ENCODE assay signal across 8 mouse cellular contexts in the genomic region with DNA sequence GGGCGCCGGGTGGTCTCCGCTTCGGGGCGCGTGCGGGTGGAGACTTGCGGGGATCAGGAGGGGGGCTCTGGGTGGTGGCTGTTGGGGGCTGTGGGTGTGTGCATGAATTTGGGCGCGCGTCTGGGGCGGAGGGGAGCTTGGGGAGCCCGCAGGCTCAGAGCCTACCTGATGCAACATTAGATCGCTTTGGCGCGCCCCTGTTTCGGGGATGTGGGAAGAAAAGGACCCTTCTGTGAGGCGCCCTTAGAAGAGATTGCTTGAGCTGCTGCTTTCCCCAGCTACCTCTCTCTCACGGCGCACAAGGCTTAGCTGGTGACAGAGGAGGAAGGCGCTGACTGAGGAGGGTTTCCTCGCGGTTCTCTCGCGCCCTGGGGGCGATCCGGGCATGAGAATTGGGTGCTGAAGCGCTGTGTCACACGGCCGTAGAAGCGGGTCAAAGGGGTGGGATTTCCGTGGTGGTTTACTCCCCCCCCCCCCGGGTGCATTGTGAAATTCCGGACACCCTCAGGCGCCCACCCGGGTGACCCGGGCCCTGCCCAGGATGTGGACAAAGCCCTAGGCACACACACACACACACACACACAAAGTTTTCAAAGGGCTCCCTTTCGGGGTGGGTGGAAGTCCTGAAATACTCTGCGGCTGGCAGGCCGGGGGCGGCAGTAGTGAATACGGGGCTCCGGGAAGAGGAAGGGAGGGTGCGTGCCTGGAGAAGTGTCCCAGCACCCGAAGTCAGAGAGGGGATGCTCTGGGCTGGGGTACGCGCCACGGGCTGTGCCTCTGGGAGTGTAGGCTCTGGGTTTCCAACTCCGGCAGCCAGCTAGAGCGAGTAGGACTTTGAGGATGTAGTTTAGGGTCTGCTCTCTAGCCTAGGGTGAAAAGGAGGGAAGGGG. TPM values are rescaled to one million over a fixed set of nuclear protein-coding genes. Genes with fewer than 3 reads are reported as not detected.
DNase-seq lines count a peak whose midpoint lies in the region; ATAC-seq and TF ChIP-seq lines count a peak whose summit lies in the region.

No protein-coding gene starts in this region.

- peak overlapping the region; percentile 90 for H3K4me2 ChIP-seq in hindbrain, embryonic 15.5 days
- H3K4me2 ChIP-seq in limb, embryonic 14.5 days (replicated peaks; ENCODE audit: low read depth, low read length, severe bottlenecking), result peak overlapping the region; percentile 84
- H3K4me2 ChIP-seq in midbrain, embryonic 14.5 days (ENCODE audit: low read length), result peak overlapping the region; percentile 94
- H3K4me2 ChIP-seq in stomach, embryonic 14.5 days (replicated peaks; ENCODE audit: low read depth, low read length), result peak overlapping the region; percentile 84

- no peaks in the 10 kb centered on the region for H3K27me3 ChIP-seq in hindbrain, embryonic 15.5 days
- H3K27me3 ChIP-seq in limb, embryonic 14.5 days (ENCODE audit: control insufficient read depth, insufficient read depth, low read length), result no peaks in the 10 kb centered on the region
- no peaks in the 10 kb centered on the region for H3K27me3 ChIP-seq in midbrain, embryonic 14.5 days (ENCODE audit: control insufficient read depth, insufficient read depth, low read length)
- H3K27me3 ChIP-seq in stomach, embryonic 14.5 days (ENCODE audit: control insufficient read depth, insufficient read depth, low read length), result no peaks in the 10 kb centered on the region

- no peak for TF ChIP-seq CTCF in brain, embryonic 14.5 days (IDR thresholded peaks at IDR 0.05; ENCODE audit: borderline replicate concordance, extremely low read depth, insufficient read depth, insufficient read length)

- WGBS in hindbrain, embryonic 15.5 days, result 0% methylated on average over 50 of the region's 50 CpGs
- WGBS in limb, embryonic 14.5 days, result under 1% methylated on average over 44 of the region's 50 CpGs
- WGBS in midbrain, embryonic 14.5 days, result 1% methylated on average over 50 of the region's 50 CpGs
- under 1% methylated on average over 50 of the region's 50 CpGs for WGBS in stomach, embryonic 14.5 days

- peak overlapping the region; percentile 89 for H3K9ac ChIP-seq in hindbrain, embryonic 15.5 days
- H3K9ac ChIP-seq in limb, embryonic 14.5 days (ENCODE audit: low read depth, low read length, severe bottlenecking), result peak overlapping the region; percentile 85
- peak overlapping the region; percentile 85 for H3K9ac ChIP-seq in midbrain, embryonic 14.5 days (replicated peaks; ENCODE audit: low read length)
- H3K9ac ChIP-seq in stomach, embryonic 14.5 days (replicated peaks; ENCODE audit: low read depth, low read length), result peak overlapping the region; percentile 87

- H3K9me3 ChIP-seq in hindbrain, embryonic 15.5 days, result no peaks in the 10 kb centered on the region
- H3K9me3 ChIP-seq in limb, embryonic 14.5 days (ENCODE audit: control insufficient read depth, low read length), result no peaks in the 10 kb centered on the region
- H3K9me3 ChIP-seq in midbrain, embryonic 14.5 days (ENCODE audit: control insufficient read depth, low read length), result no peaks in the 10 kb centered on the region
- H3K9me3 ChIP-seq in stomach, embryonic 14.5 days (ENCODE audit: control insufficient read depth, low read depth, low read length), result no peaks in the 10 kb centered on the region

- H3K27ac ChIP-seq in hindbrain, embryonic 15.5 days (replicated peaks), result peak overlapping the region; percentile 96
- peak overlapping the region; percentile 95 for H3K27ac ChIP-seq in limb, embryonic 14.5 days (replicated peaks; ENCODE audit: low read depth, low read length)
- peak overlapping the region; percentile 94 for H3K27ac ChIP-seq in midbrain, embryonic 14.5 days (replicated peaks; ENCODE audit: low read depth, low read length)
- H3K27ac ChIP-seq in stomach, embryonic 14.5 days (ENCODE audit: low read length), result peak overlapping the region; percentile 94

- no peaks in the 10 kb centered on the region for H3K36me3 ChIP-seq in hindbrain, embryonic 15.5 days
- H3K36me3 ChIP-seq in limb, embryonic 14.5 days (ENCODE audit: control insufficient read depth, insufficient read depth, low read length), result peaks cover 4% of the 10 kb centered on the region; the same call in 1 of the 2 replicates
- H3K36me3 ChIP-seq in midbrain, embryonic 14.5 days (ENCODE audit: control insufficient read depth, insufficient read depth, low read length), result no peaks in the 10 kb centered on the region
- no peaks in the 10 kb centered on the region for H3K36me3 ChIP-seq in stomach, embryonic 14.5 days (ENCODE audit: control insufficient read depth, insufficient read depth, low read length)

- peak; percentile 55 for ATAC-seq in hindbrain, embryonic 15.5 days (ENCODE audit: low FRiP score, low read depth)
- ATAC-seq in limb, embryonic 14.5 days (ENCODE audit: low FRiP score, low read depth), result no peak; the same call in none of the 2 replicates
- ATAC-seq in midbrain, embryonic 14.5 days (ENCODE audit: low FRiP score, low TSS enrichment), result peak; percentile 44
- peak; percentile 30 for ATAC-seq in stomach, embryonic 14.5 days (ENCODE audit: insufficient number of reproducible peaks, insufficient read depth, low FRiP score, low read depth)

- peak overlapping the region; percentile 79 for H3K4me3 ChIP-seq in hindbrain, embryonic 15.5 days
- peak overlapping the region; percentile 82 for H3K4me3 ChIP-seq in limb, embryonic 14.5 days (replicated peaks; ENCODE audit: low read length)
- H3K4me3 ChIP-seq in midbrain, embryonic 14.5 days (replicated peaks; ENCODE audit: low read depth, low read length), result peak overlapping the region; percentile 77
- peak overlapping the region; percentile 87 for H3K4me3 ChIP-seq in stomach, embryonic 14.5 days (ENCODE audit: low read depth, low read length)

- peak; percentile 45 for DNase-seq in gastrocnemius, postnatal 10 days
- no peak for DNase-seq in gastrocnemius, adult 8-10 months (ENCODE audit: low spot score in 2 of 2)
- peak; percentile 83 for DNase-seq in brain, embryonic 14.5 days (ENCODE audit: low read depth)
- peak; percentile 37 for DNase-seq in forelimb bud, embryonic 11.5 days (ENCODE audit: low read depth, low spot score)
- DNase-seq in limb, embryonic 14.5 days (ENCODE audit: low spot score), result peak; percentile 36
- peak; percentile 78 for DNase-seq in midbrain, embryonic 14.5 days

- peaks cover 56% of the 10 kb centered on the region for H3K4me1 ChIP-seq in hindbrain, embryonic 15.5 days (replicated peaks)
- H3K4me1 ChIP-seq in limb, embryonic 14.5 days (ENCODE audit: control insufficient read depth, insufficient read depth, low read length), result peaks cover 45% of the 10 kb centered on the region
- H3K4me1 ChIP-seq in midbrain, embryonic 14.5 days (ENCODE audit: control insufficient read depth, insufficient read depth, low read length), result peaks cover 35% of the 10 kb centered on the region
- peaks cover 51% of the 10 kb centered on the region for H3K4me1 ChIP-seq in stomach, embryonic 14.5 days (ENCODE audit: control insufficient read depth, insufficient read depth, low read length)

- TF ChIP-seq POLR2A in brain, embryonic 14.5 days (IDR thresholded peaks at IDR 0.05; ENCODE audit: borderline replicate concordance, extremely low read depth, insufficient read depth, insufficient read length, poor library complexity, severe bottlenecking), result 0 out of 2 replicates have a peak, but pooled peaks have one; percentile 14
- no peak for TF ChIP-seq POLR2A in limb, embryonic 14.5 days (IDR thresholded peaks at IDR 0.05; ENCODE audit: borderline replicate concordance, extremely low read depth, insufficient read depth, insufficient read length)

RNA-seq across cellular contexts. Expression of a gene that starts 0.6 kb away (rescaled TPM):
- total RNA-seq in gastrocnemius, postnatal 10 days (2021), result 100 to 1,000 TPM; 161 to 185 TPM
- total RNA-seq in gastrocnemius, adult 8-10 months (2022), result 100 to 1,000 TPM in 1 of 4 experiments, 10 to 100 TPM in 3; 91.3 to 100 (median 94.8) TPM
- 111 and 133 TPM in 2 replicates for polyA plus RNA-seq in brain, embryonic 14.5 days (2012; rRNA removed)
- polyA plus RNA-seq in hindbrain, embryonic 15.5 days (2015; fragmentation: Nextera tagmentation; extraction: Ambion mirVana), result 148 and 151 TPM in 2 replicates
- 141 and 149 TPM in 2 replicates for polyA plus RNA-seq in limb, embryonic 14.5 days (2012; rRNA removed)
- 197 and 206 TPM in 2 replicates for polyA plus RNA-seq in limb, embryonic 14.5 days (2014; fragmentation: Nextera tagmentation; extraction: Ambion mirVana)
- polyA plus RNA-seq in midbrain, embryonic 14.5 days (2014; fragmentation: Nextera tagmentation; extraction: Ambion mirVana), result 103 and 171 TPM in 2 replicates
- 176 and 186 TPM in 2 replicates for polyA plus RNA-seq in stomach, embryonic 14.5 days (2014; fragmentation: Nextera tagmentation; extraction: Ambion mirVana)

RNA-seq across cellular contexts. Expression of a gene that starts 49.1 kb away (rescaled TPM):
- under 1 TPM in 1 of 2 experiments, not detected in 1; 0.07 TPM for total RNA-seq in gastrocnemius, postnatal 10 days (2021)
- total RNA-seq in gastrocnemius, adult 8-10 months (2022), result under 1 TPM; 0.16 to 0.25 (median 0.21) TPM
- 0.05 and 0.07 TPM in 2 replicates for polyA plus RNA-seq in brain, embryonic 14.5 days (2012; rRNA removed)
- 0.07 TPM in 1 of 2 replicates, not detected in the other for polyA plus RNA-seq in hindbrain, embryonic 15.5 days (2015; fragmentation: Nextera tagmentation; extraction: Ambion mirVana)
- polyA plus RNA-seq in limb, embryonic 14.5 days (2012; rRNA removed), result 0.24 and 0.34 TPM in 2 replicates
- 0.68 and 0.73 TPM in 2 replicates for polyA plus RNA-seq in limb, embryonic 14.5 days (2014; fragmentation: Nextera tagmentation; extraction: Ambion mirVana)
- 0.09 TPM in 1 of 2 replicates, not detected in the other for polyA plus RNA-seq in midbrain, embryonic 14.5 days (2014; fragmentation: Nextera tagmentation; extraction: Ambion mirVana)
- polyA plus RNA-seq in stomach, embryonic 14.5 days (2014; fragmentation: Nextera tagmentation; extraction: Ambion mirVana), result 1.4 and 1.5 TPM in 2 replicates

Comparison
In these comparisons a context has a peak if more than half of its experiments do, and no peak if none do; other contexts are left out.
1. DNase-seq: peak in gastrocnemius, postnatal 10 days (single experiment), brain, embryonic 14.5 days (single experiment), forelimb bud, embryonic 11.5 days (single experiment), limb, embryonic 14.5 days (single experiment) and midbrain, embryonic 14.5 days (single experiment); none in gastrocnemius, adult 8-10 months (0 of 2).
2. Peak in every context shown above with its lines, with median percentiles within 50 percentile points of each other: H3K27ac ChIP-seq, H3K4me2 ChIP-seq, H3K4me3 ChIP-seq and H3K9ac ChIP-seq.